Mouse (Mus musculus) bone marrow, adult 2 months (tissue): ENCODE data around the gene Ptk6. TPM values are rescaled to one million over a fixed set of nuclear protein-coding genes. Genes with fewer than 3 reads are reported as not detected.
A peak's percentile ranks its signal among the peaks of the same experiment; 100 is the strongest.

Experiments used
- H3K27ac ChIP-seq: fragments of 200-500 bp; 2 replicates; pipeline ENCODE4 v1.5.1; 2012; ENCODE audit warnings: low read depth, mild to moderate bottlenecking, control low read depth, inconsistent platforms, low read length; ENCODE audit not compliant: control insufficient read depth, poor library complexity, insufficient read depth
- H3K4me1 ChIP-seq: fragments of 200-500 bp; 2 replicates; pipeline ENCODE4 v1.6.1; 2011; ENCODE audit warnings: low read length; ENCODE audit not compliant: control insufficient read depth, insufficient read depth
- H3K4me3 ChIP-seq: fragments of 200-500 bp; replicated peaks from 2 replicates; pipeline ENCODE3; 2011; ENCODE audit warnings: mild to moderate bottlenecking, low read depth, low read length, control low read depth; ENCODE audit not compliant: control insufficient read depth
- CTCF ChIP-seq: fragments of 200-500 bp; IDR thresholded peaks from 2 replicates; pipeline ENCODE4 v1.5.1; 2011; ENCODE audit warnings: low read length, control low read depth; ENCODE audit not compliant: control insufficient read depth, insufficient read depth
- POLR2A ChIP-seq: fragments of 200-500 bp; IDR thresholded peaks from 2 replicates; pipeline ENCODE4 v1.6.1; 2011; ENCODE audit warnings: low read depth, mild to moderate bottlenecking, control low read depth, low read length, borderline replicate concordance; ENCODE audit not compliant: control insufficient read depth
- WGBS: fragments of 180-500 bp; shearing (Covaris S2); methylation state at CpG from one replicate; pipeline ENCODE4 v1.1.7; 2018; 5-methylcytosine and 5-hydroxymethylcytosine counted together
- polyA plus RNA-seq: library from polyadenylated mRNA; stranded (reverse); fragments of >200 nt; gene quantifications from 2 replicates; pipeline ENCODE4 v1.2.4, GENCODE M21; 2011; ENCODE audit warnings: low replicate concordance; ENCODE audit not compliant: missing spikeins, insufficient read depth, insufficient read length

Gene Ptk6
- polyA plus RNA-seq, 1 experiment, result not detected

GRCm38 (mm10) chr2:181189321-181189720, 13.3 kb downstream of the Ptk6 start:
- 71% methylated on average over 1 of the region's 1 CpGs for WGBS
- no peak overlapping the region for H3K27ac ChIP-seq

GRCm38 (mm10) chr2:181188681-181189080, 13.9 kb downstream of the Ptk6 start:
- H3K4me1 ChIP-seq, result peaks cover 1% of the 10 kb centered on the region; the same call in 1 of the 2 replicates
- TF ChIP-seq CTCF (no peak), POLR2A (no peak)
- 53% methylated on average over 2 of the region's 2 CpGs for WGBS
- H3K27ac ChIP-seq, result peak overlapping the region; percentile 67
- H3K4me3 ChIP-seq, result no peak overlapping the region

More at GRCm38 (mm10) chr2:181189321-181189720, 13.3 kb downstream of the Ptk6 start:
- H3K4me3 ChIP-seq, result no peak overlapping the region
- peaks cover 1% of the 10 kb centered on the region; the same call in 1 of the 2 replicates for H3K4me1 ChIP-seq
- TF ChIP-seq POLR2A (no peak), CTCF (no peak)

GRCm38 (mm10) chr2:181187121-181188000, 15.2 kb downstream of the Ptk6 start, which contains the start of gene Ppdpf:
Ppdpf (plus strand) TSS chr2:181187247.
- peak; percentile 65; the same call in 1 of the 2 replicates for TF ChIP-seq POLR2A
- peak; percentile 31; the same call in 1 of the 2 replicates for TF ChIP-seq CTCF
- Histone ChIP-seq H3K27ac (peak within 1 kb of the TSS; percentile 86), H3K4me3 (peak within 1 kb of the TSS; percentile 85), H3K4me1 (peaks cover 1% of the 10 kb centered on the region; the same call in 1 of the 2 replicates)
- WGBS, result under 1% methylated on average over 64 of the region's 64 CpGs

GRCm38 (mm10) chr2:181186635-181187034, 16.0 kb downstream of the Ptk6 start:
- peak; percentile 96 for TF ChIP-seq CTCF
- TF ChIP-seq POLR2A, result no peak
- Histone ChIP-seq H3K27ac (peak overlapping the region; percentile 60), H3K4me1 (no peaks in the 10 kb centered on the region; the same call in 1 of the 2 replicates), H3K4me3 (peak overlapping the region; percentile 85)
- 1% methylated on average over 14 of the region's 14 CpGs for WGBS

GRCm38 (mm10) chr2:181180898-181181297, 21.7 kb downstream of the Ptk6 start:
- Histone ChIP-seq H3K4me1 (no peaks in the 10 kb centered on the region), H3K27ac (no peak overlapping the region), H3K4me3 (no peak overlapping the region)
- TF ChIP-seq CTCF (no peak), POLR2A (no peak)
- WGBS, result 67% methylated on average over 6 of the region's 6 CpGs

- 61% methylated on average over 5 of the region's 5 CpGs for WGBS
- no peaks in the 10 kb centered on the region for H3K4me1 ChIP-seq
- no peak overlapping the region for H3K4me3 ChIP-seq
- no peak overlapping the region for H3K27ac ChIP-seq
- no peak for TF ChIP-seq POLR2A
- TF ChIP-seq CTCF, result no peak
Measured at GRCm38 (mm10) chr2:181178471-181178870, 24.1 kb downstream of the Ptk6 start.

- TF ChIP-seq POLR2A (no peak), CTCF (no peak)
- no peak overlapping the region for H3K27ac ChIP-seq
- H3K4me1 ChIP-seq, result no peaks in the 10 kb centered on the region
- 66% methylated on average over 3 of the region's 3 CpGs for WGBS
- H3K4me3 ChIP-seq, result no peak overlapping the region
Measured at GRCm38 (mm10) chr2:181178015-181178414, 24.6 kb downstream of the Ptk6 start.

- no peak overlapping the region for H3K4me3 ChIP-seq
- no peak for TF ChIP-seq POLR2A
- TF ChIP-seq CTCF, result no peak
- H3K4me1 ChIP-seq, result no peaks in the 10 kb centered on the region
- H3K27ac ChIP-seq, result no peak overlapping the region
- 79% methylated on average over 3 of the region's 3 CpGs for WGBS
Measured at GRCm38 (mm10) chr2:181174646-181175045, 27.9 kb downstream of the Ptk6 start.
